Mouse (Mus musculus) c-Kit-positive CD71-negative TER-119-negative erythroid progenitor cells, embryonic 14.5 days (primary cell): ENCODE results near the gene Anks3.

Source experiments
- DNase-seq: peaks from one replicate; pipeline ENCODE4 v3.0.0-alpha.2; 2013; ENCODE audit warnings: low read depth

The Anks3 gene

GRCm38 (mm10) chr16:4968426-4968825 lies 4.4 kb upstream of the Anks3 start:
- no peak for DNase-seq

GRCm38 (mm10) chr16:4965392-4966129 lies 1.6 kb upstream of the Anks3 start:
- no peak for DNase-seq

GRCm38 (mm10) chr16:4964731-4965391 lies 856 bp upstream of the Anks3 start:
- DNase-seq, result no peak

- DNase-seq, result no peak
Measured at GRCm38 (mm10) chr16:4963346-4963745, 659 bp downstream of the Anks3 start.

- DNase-seq, result no peak
Measured at GRCm38 (mm10) chr16:4960260-4960659, 3.7 kb downstream of the Anks3 start.

- no peak for DNase-seq
Measured at GRCm38 (mm10) chr16:4957446-4957845, 6.6 kb downstream of the Anks3 start.

- no peak for DNase-seq
Measured at GRCm38 (mm10) chr16:4956609-4957008, 7.4 kb downstream of the Anks3 start.

- no peak for DNase-seq
Measured at GRCm38 (mm10) chr16:4947378-4947777, 16.6 kb downstream of the Anks3 start.

- DNase-seq, result no peak
Measured at GRCm38 (mm10) chr16:4946155-4946554, 17.9 kb downstream of the Anks3 start.

- DNase-seq, result no peak
Measured at GRCm38 (mm10) chr16:4945415-4945814, 18.6 kb downstream of the Anks3 start.

GRCm38 (mm10) chr16:4943431-4943830 lies 20.6 kb downstream of the Anks3 start:
- no peak for DNase-seq

- DNase-seq, result no peak
Measured at GRCm38 (mm10) chr16:4942868-4943267, 21.1 kb downstream of the Anks3 start.

- no peak for DNase-seq
Measured at GRCm38 (mm10) chr16:4941016-4941415, 23.0 kb downstream of the Anks3 start.

- no peak for DNase-seq
Measured at GRCm38 (mm10) chr16:4940311-4940850, 23.6 kb downstream of the Anks3 start.

GRCm38 (mm10) chr16:4939412-4939811 lies 24.6 kb downstream of the Anks3 start:
- no peak for DNase-seq

GRCm38 (mm10) chr16:4938989-4939388 lies 25.0 kb downstream of the Anks3 start:
- peak; percentile 93 for DNase-seq

GRCm38 (mm10) chr16:4938461-4938860 lies 25.5 kb downstream of the Anks3 start, which contains the start of gene Nudt16l1:
TSS of gene Nudt16l1 (plus strand) at chr16:4938761.
- DNase-seq, result no peak

GRCm38 (mm10) chr16:4937351-4938190 lies 26.4 kb downstream of the Anks3 start:
- no peak for DNase-seq

- DNase-seq, result no peak
Measured at GRCm38 (mm10) chr16:4935931-4936703, 27.9 kb downstream of the Anks3 start.

GRCm38 (mm10) chr16:4935430-4935829 lies 28.6 kb downstream of the Anks3 start:
- DNase-seq, result no peak

- no peak for DNase-seq
Measured at GRCm38 (mm10) chr16:4932429-4932828, 31.6 kb downstream of the Anks3 start.

GRCm38 (mm10) chr16:4928474-4928873 lies 35.5 kb downstream of the Anks3 start:
- DNase-seq, result no peak
